Mouse (Mus musculus) testis, adult 2 months (tissue): Measurements from ENCODE around the gene Olfr470.

Experiments used
- CTCF ChIP-seq: fragments of 200-500 bp; IDR thresholded peaks from 2 replicates; pipeline ENCODE4 v1.5.1; 2012; ENCODE audit warnings: low read depth, mild to moderate bottlenecking, inconsistent platforms, low read length, moderate library complexity; ENCODE audit not compliant: control insufficient read depth, insufficient read depth, insufficient replicate concordance
- POLR2A ChIP-seq: fragments of 200-500 bp; IDR thresholded peaks from 2 replicates; pipeline ENCODE4 v1.6.1; 2012; ENCODE audit warnings: low read depth, mild to moderate bottlenecking, inconsistent platforms, low read length, moderate library complexity; ENCODE audit not compliant: control insufficient read depth

DNA sequence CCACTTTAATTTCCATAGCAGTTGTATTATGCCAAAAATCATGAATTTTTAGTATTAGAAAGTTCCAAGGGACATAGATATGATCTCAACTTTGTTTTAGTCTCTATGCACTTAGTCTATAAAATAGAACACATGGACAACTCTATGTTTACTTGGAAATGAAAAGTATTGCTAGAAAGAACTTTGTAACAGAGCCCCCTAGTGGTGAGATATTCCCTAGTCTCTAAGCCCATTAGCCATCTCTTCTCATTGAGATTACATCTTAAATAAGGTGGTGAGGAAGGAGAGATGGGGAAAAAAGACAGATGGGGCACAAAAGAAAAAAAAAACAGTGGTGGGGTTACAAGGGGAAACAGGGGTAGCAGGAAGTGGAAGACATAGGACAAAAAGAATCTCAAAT lies 27.8 kb downstream of the Olfr470 start:
- no peak for TF ChIP-seq CTCF
- TF ChIP-seq POLR2A = no peak
